Mouse (Mus musculus) lung, embryonic 14.5 days (tissue): ENCODE data around the gene 1700020L24Rik. TPM values are rescaled to one million over a fixed set of nuclear protein-coding genes. Genes with fewer than 3 reads are reported as not detected.

Source experiments
- ATAC-seq: fragments of 200-750 bp; cut with Nextera tagmentation; 2 replicates; pipeline ENCODE4 v1.8.0; 2017; ENCODE audit warnings: mild to moderate bottlenecking, moderate TSS enrichment, moderate library complexity; ENCODE audit not compliant: insufficient read depth
- DNase-seq: peaks from one replicate; pipeline ENCODE4 v3.0.0-alpha.2; 2015
- H3K27ac ChIP-seq: fragments of 300-500 bp; sonication (generic); 2 replicates; pipeline ENCODE4 v1.5.1; 2014; ENCODE audit warnings: low read depth, mild to moderate bottlenecking, moderate library complexity
- H3K27me3 ChIP-seq: fragments of 300-500 bp; sonication (generic); 2 replicates; pipeline ENCODE4 v1.6.1; 2014; ENCODE audit warnings: low read length, control low read depth; ENCODE audit not compliant: insufficient read depth
- H3K36me3 ChIP-seq: fragments of 300-500 bp; sonication (generic); 2 replicates; pipeline ENCODE4 v1.6.1; 2014; ENCODE audit warnings: control low read depth; ENCODE audit not compliant: insufficient read depth
- H3K4me1 ChIP-seq: fragments of 300-500 bp; sonication (generic); 2 replicates; pipeline ENCODE4 v1.6.1; 2014; ENCODE audit warnings: antibody characterized with exemption, control low read depth; ENCODE audit not compliant: insufficient read depth
- H3K4me2 ChIP-seq: fragments of 300-500 bp; sonication (generic); 2 replicates; pipeline ENCODE4 v1.6.1; 2014; ENCODE audit warnings: mild to moderate bottlenecking
- H3K4me3 ChIP-seq: fragments of 300-500 bp; sonication (generic); 2 replicates; pipeline ENCODE4 v1.5.1; 2014; ENCODE audit warnings: low read depth, low read length
- H3K9ac ChIP-seq: fragments of 300-500 bp; sonication (generic); 2 replicates; pipeline ENCODE4 v1.6.1; 2014
- H3K9me3 ChIP-seq: fragments of 300-500 bp; sonication (generic); 2 replicates; pipeline ENCODE4 v1.6.1; 2016; ENCODE audit warnings: low read depth, low read length, control low read depth
- CTCF ChIP-seq: IDR thresholded peaks from 2 replicates; pipeline ENCODE4 v1.5.1; 2016; ENCODE audit warnings: antibody characterized with exemption, low read depth
- WGBS: fragments of 180-500 bp; shearing (Covaris S2); extraction: QIAGEN DNeasy Blood & Tissue Kit; methylation state at CpG from one replicate; pipeline ENCODE4 v1.1.7; 2014; 5-methylcytosine and 5-hydroxymethylcytosine counted together
- polyA plus RNA-seq: library from polyadenylated mRNA; unstranded; fragments of >200 nt; fragmentation: Nextera tagmentation; extraction: Ambion mirVana; gene quantifications from 2 replicates; pipeline ENCODE4 v1.2.1, GENCODE M21; 2014

Gene 1700020L24Rik
- polyA plus RNA-seq, 1 experiment from 2014 or later, result 0.64 TPM

GRCm38 (mm10) chr11:83408242-83408641 lies 29.2 kb upstream of the 1700020L24Rik start:
- no peaks in the 10 kb centered on the region for H3K4me1 ChIP-seq
- no peak for TF ChIP-seq CTCF
- H3K9ac ChIP-seq, result no peak overlapping the region
- DNase-seq, result no peak
- H3K27me3 ChIP-seq, result no peaks in the 10 kb centered on the region; the same call in 1 of the 2 replicates
- no peak overlapping the region for H3K4me2 ChIP-seq
- H3K4me3 ChIP-seq, result no peak overlapping the region
- no peak for ATAC-seq
- WGBS, result 28% methylated on average over 8 of the region's 8 CpGs
- H3K36me3 ChIP-seq, result peaks cover 8% of the 10 kb centered on the region; the same call in 1 of the 2 replicates
- H3K27ac ChIP-seq, result no peak overlapping the region
- no peaks in the 10 kb centered on the region for H3K9me3 ChIP-seq

DNA sequence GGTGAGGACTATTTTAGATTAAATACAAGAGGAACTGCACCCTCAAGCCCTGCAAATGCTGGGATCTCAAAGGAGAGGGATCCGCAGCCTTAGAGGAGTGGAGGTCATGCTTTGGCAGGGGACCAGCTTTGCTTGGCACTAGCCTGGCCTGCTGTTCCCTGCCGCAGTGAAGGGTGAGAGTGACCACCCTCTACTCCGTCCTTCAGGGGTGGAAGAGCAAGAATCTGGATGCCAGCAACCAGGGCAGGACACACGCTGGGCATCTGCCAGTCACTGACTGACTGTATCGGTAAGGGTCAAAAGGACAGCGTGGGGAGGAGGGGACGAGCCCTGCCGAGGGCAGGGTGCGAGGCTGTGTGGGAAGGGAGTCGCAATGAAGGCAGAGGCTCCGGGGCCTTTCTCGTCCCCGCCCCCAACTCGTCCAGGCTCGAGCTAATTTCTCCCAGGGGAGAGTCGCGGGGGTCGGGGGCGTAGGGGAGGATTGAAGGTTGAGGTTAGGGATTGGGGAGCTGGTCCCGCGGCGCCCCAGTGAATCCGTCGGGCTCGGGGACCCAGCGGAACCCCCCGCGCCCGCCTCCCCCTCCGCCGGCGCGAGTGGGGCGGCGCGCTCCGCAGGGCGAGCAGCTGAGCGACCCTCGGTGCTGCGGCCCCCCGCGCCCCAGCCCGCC lies 28.3 kb upstream of the 1700020L24Rik start, which contains the start of gene Rasl10b:
Gene Rasl10b, plus strand, starts transcription at position 51 of the 668 bp plus-strand sequence.
- DNase-seq, result peak; percentile 43
- Histone ChIP-seq H3K4me2 (peak within 1 kb of the TSS; percentile 97), H3K27me3 (no peaks in the 10 kb centered on the region; the same call in 1 of the 2 replicates), H3K27ac (no peak within 1 kb of the TSS), H3K4me1 (no peaks in the 10 kb centered on the region), H3K36me3 (no peaks in the 10 kb centered on the region), H3K9me3 (no peaks in the 10 kb centered on the region), H3K9ac (peak within 1 kb of the TSS; percentile 65), H3K4me3 (peak within 1 kb of the TSS; percentile 65)
- no peak for TF ChIP-seq CTCF
- under 1% methylated on average over 23 of the region's 44 CpGs for WGBS
- ATAC-seq, result peak; percentile 63

- WGBS, result under 1% methylated on average over 26 of the region's 40 CpGs
- Histone ChIP-seq H3K9me3 (no peaks in the 10 kb centered on the region), H3K4me2 (peak overlapping the region; percentile 97), H3K4me3 (peak overlapping the region; percentile 65), H3K4me1 (no peaks in the 10 kb centered on the region), H3K9ac (peak overlapping the region; percentile 65), H3K27ac (no peak overlapping the region), H3K36me3 (no peaks in the 10 kb centered on the region), H3K27me3 (no peaks in the 10 kb centered on the region; the same call in 1 of the 2 replicates)
- ATAC-seq (peak; percentile 44; the same call in 1 of the 2 replicates), DNase-seq (no peak)
- TF ChIP-seq CTCF, result no peak
Observed at GRCm38 (mm10) chr11:83409792-83410291, 27.6 kb upstream of the 1700020L24Rik start.

DNA sequence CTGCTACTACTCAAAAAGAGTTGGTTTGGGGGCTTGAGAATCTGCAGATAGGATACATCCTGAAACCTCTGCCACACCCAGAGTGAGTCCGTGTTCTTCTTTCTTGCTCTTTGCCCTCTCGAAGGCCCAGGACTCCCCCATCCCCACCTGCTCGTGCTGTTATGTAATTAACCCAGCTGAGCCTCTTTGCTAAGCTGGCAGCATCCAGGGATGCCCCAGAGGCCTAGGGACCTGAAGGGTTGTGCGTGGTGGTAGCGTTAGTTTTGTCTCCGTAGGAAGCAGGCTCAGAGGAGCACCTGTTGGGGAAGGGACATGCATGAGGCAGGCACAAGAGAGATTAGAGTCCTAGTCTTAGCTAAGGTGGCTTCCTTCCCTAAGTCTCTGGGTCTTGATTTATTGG lies 27.0 kb upstream of the 1700020L24Rik start:
- Histone ChIP-seq H3K9me3 (no peaks in the 10 kb centered on the region), H3K4me2 (peak overlapping the region; percentile 97; the same call in 1 of the 2 replicates), H3K27ac (no peak overlapping the region), H3K36me3 (no peaks in the 10 kb centered on the region), H3K9ac (no peak overlapping the region), H3K4me1 (no peaks in the 10 kb centered on the region), H3K4me3 (no peak overlapping the region), H3K27me3 (no peaks in the 10 kb centered on the region; the same call in 1 of the 2 replicates)
- 49% methylated on average over 6 of the region's 6 CpGs for WGBS
- no peak for TF ChIP-seq CTCF
- DNase-seq (no peak), ATAC-seq (no peak)

- no peak overlapping the region for H3K9ac ChIP-seq
- H3K4me3 ChIP-seq, result no peak overlapping the region
- no peak overlapping the region for H3K27ac ChIP-seq
- no peaks in the 10 kb centered on the region for H3K9me3 ChIP-seq
- no peaks in the 10 kb centered on the region for H3K36me3 ChIP-seq
- H3K4me2 ChIP-seq, result no peak overlapping the region
- DNase-seq (peak; percentile 91), ATAC-seq (no peak)
- WGBS, result 3% methylated on average over 5 of the region's 5 CpGs
- no peak for TF ChIP-seq CTCF
- peaks cover 20% of the 10 kb centered on the region for H3K27me3 ChIP-seq
- H3K4me1 ChIP-seq, result no peaks in the 10 kb centered on the region
Observed at GRCm38 (mm10) chr11:83417080-83417479, 20.4 kb upstream of the 1700020L24Rik start.

DNA sequence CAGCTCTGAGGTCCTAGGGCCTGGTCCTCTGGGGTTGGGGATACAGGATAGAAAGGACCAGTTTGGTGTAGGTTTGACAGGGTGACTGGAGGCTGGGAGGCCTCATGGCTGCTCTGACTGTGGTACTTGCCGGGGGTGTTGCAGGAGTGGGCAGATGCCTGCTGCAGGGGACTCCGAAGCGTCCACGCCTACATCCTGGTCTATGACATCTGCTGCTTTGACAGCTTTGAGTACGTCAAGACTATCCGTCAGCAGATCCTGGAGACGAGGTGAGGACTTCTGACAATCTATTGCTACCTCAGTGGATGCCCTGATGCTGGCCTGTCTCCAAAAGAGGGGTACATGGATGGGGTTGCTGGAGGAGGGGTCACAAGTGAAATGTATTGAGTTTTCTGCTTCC lies 19.8 kb upstream of the 1700020L24Rik start:
- Histone ChIP-seq H3K4me1 (no peaks in the 10 kb centered on the region), H3K9me3 (no peaks in the 10 kb centered on the region), H3K9ac (no peak overlapping the region), H3K4me2 (no peak overlapping the region), H3K27ac (no peak overlapping the region), H3K27me3 (peaks cover 20% of the 10 kb centered on the region), H3K36me3 (no peaks in the 10 kb centered on the region), H3K4me3 (no peak overlapping the region)
- DNase-seq, result no peak
- no peak for ATAC-seq
- TF ChIP-seq CTCF, result no peak
- 79% methylated on average over 7 of the region's 7 CpGs for WGBS

- no peak overlapping the region; the same call in 1 of the 2 replicates for H3K4me2 ChIP-seq
- no peak overlapping the region for H3K4me3 ChIP-seq
- H3K4me1 ChIP-seq, result no peaks in the 10 kb centered on the region
- peaks cover 20% of the 10 kb centered on the region for H3K27me3 ChIP-seq
- ATAC-seq, result no peak
- no peak overlapping the region for H3K27ac ChIP-seq
- 7% methylated on average over 38 of the region's 38 CpGs for WGBS
- H3K9ac ChIP-seq, result no peak overlapping the region
- H3K9me3 ChIP-seq, result no peaks in the 10 kb centered on the region
- H3K36me3 ChIP-seq, result no peaks in the 10 kb centered on the region
- TF ChIP-seq CTCF, result no peak
- peak; percentile 30 for DNase-seq
Observed at GRCm38 (mm10) chr11:83418566-83418965, 18.9 kb upstream of the 1700020L24Rik start.
